Mouse (Mus musculus) midbrain, embryonic 11.5 days (tissue): ENCODE measurements around the gene Prrc2b. TPM values are rescaled to one million over a fixed set of nuclear protein-coding genes. Genes with fewer than 3 reads are reported as not detected.

Source experiments
- ATAC-seq: fragments of 200-750 bp; cut with Nextera tagmentation; 2 replicates; pipeline ENCODE4 v1.8.0; 2017; ENCODE audit warnings: moderate TSS enrichment, moderate library complexity; ENCODE audit not compliant: low FRiP score
- DNase-seq: peaks from one replicate; pipeline ENCODE4 v3.0.0; 2015; ENCODE audit warnings: low spot score; ENCODE audit errors: missing footprints
- H3K27ac ChIP-seq: fragments of 300-500 bp; sonication (generic); 2 replicates; pipeline ENCODE4 v1.5.1; 2014; ENCODE audit warnings: low read depth, low read length
- H3K27me3 ChIP-seq: fragments of 300-500 bp; sonication (generic); 2 replicates; pipeline ENCODE4 v1.6.1; 2014; ENCODE audit warnings: mild to moderate bottlenecking, low read length, moderate library complexity, mixed read lengths; ENCODE audit not compliant: control insufficient read depth, insufficient read depth
- H3K36me3 ChIP-seq: fragments of 300-500 bp; sonication (generic); 2 replicates; pipeline ENCODE4 v1.6.1; 2014; ENCODE audit warnings: mild to moderate bottlenecking, low read length, moderate library complexity, mixed read lengths; ENCODE audit not compliant: control insufficient read depth, insufficient read depth
- H3K4me1 ChIP-seq: fragments of 300-500 bp; sonication (generic); 2 replicates; pipeline ENCODE4 v1.6.1; 2014; ENCODE audit warnings: low read length; ENCODE audit not compliant: control insufficient read depth, insufficient read depth
- H3K4me2 ChIP-seq: fragments of 300-500 bp; sonication (generic); 2 replicates; pipeline ENCODE4 v1.6.1; 2014; ENCODE audit warnings: mild to moderate bottlenecking, moderate library complexity
- H3K4me3 ChIP-seq: fragments of 300-500 bp; sonication (generic); 2 replicates; pipeline ENCODE4 v1.5.1; 2014; ENCODE audit warnings: low read depth, low read length
- H3K9ac ChIP-seq: fragments of 300-500 bp; sonication (generic); 2 replicates; pipeline ENCODE4 v1.6.1; 2014; ENCODE audit warnings: low read length
- H3K9me3 ChIP-seq: fragments of 300-500 bp; sonication (generic); 2 replicates; pipeline ENCODE4 v1.6.1; 2016; ENCODE audit warnings: low read length; ENCODE audit not compliant: control insufficient read depth
- WGBS: fragments of 180-500 bp; shearing (Covaris S2); extraction: QIAGEN DNeasy Blood & Tissue Kit; methylation state at CpG from one replicate; pipeline ENCODE4 v1.1.7; 2014; 5-methylcytosine and 5-hydroxymethylcytosine counted together
- polyA plus RNA-seq: library from polyadenylated mRNA; unstranded; fragments of >200 nt; fragmentation: Nextera tagmentation; extraction: Ambion mirVana; gene quantifications from 2 replicates; pipeline ENCODE4 v1.2.1, GENCODE M21; 2014

Gene Prrc2b
- polyA plus RNA-seq, 1 experiment from 2014 or later: 64.1 TPM

- no peak overlapping the region for H3K27ac ChIP-seq
These were observed 49.8 kb downstream of the Prrc2b start for GRCm38 (mm10) chr2:32200712-32201111.

GRCm38 (mm10) chr2:32201527-32201926, 50.6 kb downstream of the Prrc2b start:
- no peaks in the 10 kb centered on the region for H3K27me3 ChIP-seq
- peaks cover 48% of the 10 kb centered on the region for H3K36me3 ChIP-seq
- ATAC-seq (no peak), DNase-seq (no peak)
- H3K9me3 ChIP-seq: no peaks in the 10 kb centered on the region
- WGBS: 92% methylated on average over 7 of the region's 7 CpGs
- H3K9ac ChIP-seq: no peak overlapping the region
- H3K4me2 ChIP-seq: no peak overlapping the region
- H3K4me3 ChIP-seq: no peak overlapping the region
- no peaks in the 10 kb centered on the region for H3K4me1 ChIP-seq
- no peak overlapping the region for H3K27ac ChIP-seq

More at GRCm38 (mm10) chr2:32200712-32201111, 49.8 kb downstream of the Prrc2b start:
- WGBS: 94% methylated on average over 11 of the region's 11 CpGs
- DNase-seq: no peak
- H3K36me3 ChIP-seq: peaks cover 47% of the 10 kb centered on the region
- no peak for ATAC-seq
- H3K27me3 ChIP-seq: no peaks in the 10 kb centered on the region
- H3K4me2 ChIP-seq: no peak overlapping the region
- no peak overlapping the region for H3K4me3 ChIP-seq
- no peak overlapping the region for H3K9ac ChIP-seq
- no peaks in the 10 kb centered on the region for H3K9me3 ChIP-seq
- no peaks in the 10 kb centered on the region for H3K4me1 ChIP-seq

- WGBS: 94% methylated on average over 13 of the region's 13 CpGs
These were observed 53.0 kb downstream of the Prrc2b start for GRCm38 (mm10) chr2:32203853-32204252.

GRCm38 (mm10) chr2:32207682-32208081, 56.8 kb downstream of the Prrc2b start:
- H3K4me2 ChIP-seq: no peak overlapping the region
- ATAC-seq: no peak

More at GRCm38 (mm10) chr2:32203853-32204252, 53.0 kb downstream of the Prrc2b start:
- ATAC-seq (no peak), DNase-seq (no peak)
- Histone ChIP-seq H3K4me3 (no peak overlapping the region), H3K4me1 (no peaks in the 10 kb centered on the region), H3K27me3 (no peaks in the 10 kb centered on the region), H3K36me3 (peaks cover 57% of the 10 kb centered on the region), H3K9me3 (no peaks in the 10 kb centered on the region), H3K27ac (no peak overlapping the region), H3K9ac (no peak overlapping the region), H3K4me2 (no peak overlapping the region)

GRCm38 (mm10) chr2:32211689-32212088, 60.8 kb downstream of the Prrc2b start:
- Histone ChIP-seq H3K9me3 (no peaks in the 10 kb centered on the region), H3K36me3 (peaks cover 86% of the 10 kb centered on the region), H3K27me3 (no peaks in the 10 kb centered on the region), H3K4me3 (no peak overlapping the region), H3K9ac (no peak overlapping the region), H3K4me2 (no peak overlapping the region), H3K4me1 (no peaks in the 10 kb centered on the region), H3K27ac (no peak overlapping the region)
- no peak for DNase-seq
- no peak for ATAC-seq
- 92% methylated on average over 8 of the region's 8 CpGs for WGBS

More at GRCm38 (mm10) chr2:32207682-32208081, 56.8 kb downstream of the Prrc2b start:
- no peaks in the 10 kb centered on the region for H3K4me1 ChIP-seq
- DNase-seq: no peak
- H3K4me3 ChIP-seq: no peak overlapping the region
- no peaks in the 10 kb centered on the region for H3K9me3 ChIP-seq
- no peak overlapping the region for H3K27ac ChIP-seq
- peaks cover 77% of the 10 kb centered on the region for H3K36me3 ChIP-seq
- H3K9ac ChIP-seq: no peak overlapping the region
- 90% methylated on average over 1 of the region's 1 CpGs for WGBS
- H3K27me3 ChIP-seq: no peaks in the 10 kb centered on the region

- H3K27ac ChIP-seq: no peak overlapping the region
- H3K9me3 ChIP-seq: no peaks in the 10 kb centered on the region
- ATAC-seq (no peak), DNase-seq (no peak)
- no peak overlapping the region for H3K4me3 ChIP-seq
- H3K27me3 ChIP-seq: no peaks in the 10 kb centered on the region
- no peaks in the 10 kb centered on the region for H3K4me1 ChIP-seq
- no peak overlapping the region for H3K4me2 ChIP-seq
- H3K9ac ChIP-seq: no peak overlapping the region
- WGBS: 95% methylated on average over 10 of the region's 10 CpGs
- peaks cover 85% of the 10 kb centered on the region for H3K36me3 ChIP-seq
These were observed 62.1 kb downstream of the Prrc2b start for GRCm38 (mm10) chr2:32213000-32213399.

- H3K4me1 ChIP-seq: no peaks in the 10 kb centered on the region
- no peak overlapping the region for H3K9ac ChIP-seq
- DNase-seq: no peak
- no peak overlapping the region for H3K4me2 ChIP-seq
- WGBS: 94% methylated on average over 10 of the region's 10 CpGs
- H3K36me3 ChIP-seq: peaks cover 83% of the 10 kb centered on the region
- H3K27me3 ChIP-seq: no peaks in the 10 kb centered on the region
- no peak overlapping the region for H3K27ac ChIP-seq
- H3K4me3 ChIP-seq: no peak overlapping the region
- H3K9me3 ChIP-seq: no peaks in the 10 kb centered on the region
- ATAC-seq: no peak
These were observed 64.7 kb downstream of the Prrc2b start for GRCm38 (mm10) chr2:32215576-32215975.

GRCm38 (mm10) chr2:32216506-32216905, 65.6 kb downstream of the Prrc2b start:
- Histone ChIP-seq H3K4me3 (no peak overlapping the region), H3K9ac (no peak overlapping the region), H3K27ac (no peak overlapping the region), H3K4me2 (no peak overlapping the region), H3K9me3 (no peaks in the 10 kb centered on the region), H3K36me3 (peaks cover 84% of the 10 kb centered on the region), H3K4me1 (no peaks in the 10 kb centered on the region), H3K27me3 (no peaks in the 10 kb centered on the region)
- WGBS: 90% methylated on average over 10 of the region's 10 CpGs
- no peak for DNase-seq
- no peak for ATAC-seq

- DNase-seq (no peak), ATAC-seq (no peak)
- Histone ChIP-seq H3K27ac (no peak overlapping the region), H3K27me3 (no peaks in the 10 kb centered on the region), H3K4me1 (no peaks in the 10 kb centered on the region), H3K4me3 (no peak overlapping the region), H3K4me2 (no peak overlapping the region), H3K9ac (no peak overlapping the region), H3K36me3 (peaks cover 83% of the 10 kb centered on the region), H3K9me3 (no peaks in the 10 kb centered on the region)
- WGBS: 89% methylated on average over 8 of the region's 8 CpGs
These were observed 66.8 kb downstream of the Prrc2b start for GRCm38 (mm10) chr2:32217656-32218055.
